Mouse (Mus musculus) forebrain, embryonic 16.5 days (tissue): Measurements from ENCODE around the gene C1qb. TPM values are rescaled to one million over a fixed set of nuclear protein-coding genes. Genes with fewer than 3 reads are reported as not detected.

Experiments used
- ATAC-seq: fragments of 200-750 bp; cut with Nextera tagmentation; 2 replicates; pipeline ENCODE4 v1.8.0; 2017; ENCODE audit warnings: mild to moderate bottlenecking, moderate library complexity
- H3K27ac ChIP-seq: fragments of 300-500 bp; sonication (generic); 2 replicates; pipeline ENCODE4 v1.5.1; 2014; ENCODE audit warnings: low read length, control low read depth
- H3K27me3 ChIP-seq: fragments of 300-500 bp; sonication (generic); replicated peaks from 2 replicates; pipeline ENCODE4 v1.6.1; 2014; ENCODE audit warnings: low read length; ENCODE audit not compliant: control insufficient read depth, insufficient read depth
- H3K36me3 ChIP-seq: fragments of 300-500 bp; sonication (generic); 2 replicates; pipeline ENCODE4 v1.6.1; 2014; ENCODE audit not compliant: control insufficient read depth, insufficient read depth
- H3K4me1 ChIP-seq: fragments of 300-500 bp; sonication (generic); replicated peaks from 2 replicates; pipeline ENCODE4 v1.6.1; 2014; ENCODE audit warnings: low read length; ENCODE audit not compliant: control insufficient read depth, insufficient read depth
- H3K4me2 ChIP-seq: fragments of 300-500 bp; sonication (generic); 2 replicates; pipeline ENCODE4 v1.6.1; 2014; ENCODE audit warnings: mild to moderate bottlenecking, low read length, control low read depth
- H3K4me3 ChIP-seq: fragments of 300-500 bp; sonication (generic); replicated peaks from 2 replicates; pipeline ENCODE4 v1.5.1; 2014; ENCODE audit warnings: mild to moderate bottlenecking, low read length, control low read depth
- H3K9ac ChIP-seq: fragments of 300-500 bp; sonication (generic); replicated peaks from 2 replicates; pipeline ENCODE4 v1.6.1; 2014; ENCODE audit warnings: low read depth, low read length, control low read depth
- H3K9me3 ChIP-seq: fragments of 300-500 bp; sonication (generic); 2 replicates; pipeline ENCODE4 v1.6.1; 2016; ENCODE audit warnings: low read length; ENCODE audit not compliant: control insufficient read depth
- WGBS: fragments of 180-500 bp; shearing (Covaris S2); extraction: QIAGEN DNeasy Blood & Tissue Kit; methylation state at CpG from one replicate; pipeline ENCODE4 v1.1.7; 2014; 5-methylcytosine and 5-hydroxymethylcytosine counted together
- polyA plus RNA-seq: library from polyadenylated mRNA; unstranded; fragments of >200 nt; fragmentation: Nextera tagmentation; extraction: Ambion mirVana; gene quantifications from 2 replicates; pipeline ENCODE4 v1.2.1, GENCODE M21; 2015

C1qb gene
- polyA plus RNA-seq, 1 experiment from 2014 or later = 24.1 TPM

GRCm38 (mm10) chr4:136842033-136842432 is 44.0 kb downstream of the C1qb start:
- no peak for ATAC-seq
- no peaks in the 10 kb centered on the region for H3K9me3 ChIP-seq
- 90% methylated on average over 4 of the region's 4 CpGs for WGBS
- H3K27ac ChIP-seq = no peak overlapping the region
- H3K27me3 ChIP-seq = no peaks in the 10 kb centered on the region
- H3K9ac ChIP-seq = no peak overlapping the region
- H3K4me2 ChIP-seq = no peak overlapping the region
- no peak overlapping the region for H3K4me3 ChIP-seq
- peaks cover 24% of the 10 kb centered on the region for H3K4me1 ChIP-seq
- H3K36me3 ChIP-seq = no peaks in the 10 kb centered on the region

GRCm38 (mm10) chr4:136841056-136841455 is 44.9 kb downstream of the C1qb start:
- no peak overlapping the region for H3K9ac ChIP-seq
- no peak overlapping the region for H3K4me3 ChIP-seq
- peaks cover 29% of the 10 kb centered on the region for H3K4me1 ChIP-seq
- H3K4me2 ChIP-seq = peak overlapping the region; percentile 22; the same call in 1 of the 2 replicates
- WGBS = 3% methylated on average over 5 of the region's 5 CpGs
- no peak overlapping the region for H3K27ac ChIP-seq
- no peaks in the 10 kb centered on the region for H3K27me3 ChIP-seq
- H3K36me3 ChIP-seq = no peaks in the 10 kb centered on the region
- no peaks in the 10 kb centered on the region for H3K9me3 ChIP-seq
- peak; percentile 39; the same call in 1 of the 2 replicates for ATAC-seq

GRCm38 (mm10) chr4:136838462-136838861 is 47.5 kb downstream of the C1qb start:
- H3K27me3 ChIP-seq = no peaks in the 10 kb centered on the region
- H3K9me3 ChIP-seq = no peaks in the 10 kb centered on the region
- 17% methylated on average over 9 of the region's 9 CpGs for WGBS
- H3K4me2 ChIP-seq = no peak overlapping the region
- H3K9ac ChIP-seq = no peak overlapping the region
- H3K4me1 ChIP-seq = peaks cover 38% of the 10 kb centered on the region
- ATAC-seq = no peak
- H3K4me3 ChIP-seq = no peak overlapping the region
- no peaks in the 10 kb centered on the region for H3K36me3 ChIP-seq
- H3K27ac ChIP-seq = no peak overlapping the region

GRCm38 (mm10) chr4:136838026-136838425 is 48.0 kb downstream of the C1qb start:
- Histone ChIP-seq H3K4me1 (peaks cover 43% of the 10 kb centered on the region), H3K36me3 (no peaks in the 10 kb centered on the region), H3K9ac (no peak overlapping the region), H3K4me3 (no peak overlapping the region), H3K27ac (no peak overlapping the region), H3K9me3 (no peaks in the 10 kb centered on the region), H3K27me3 (no peaks in the 10 kb centered on the region), H3K4me2 (no peak overlapping the region)
- ATAC-seq = no peak
- WGBS = 49% methylated on average over 9 of the region's 9 CpGs

GRCm38 (mm10) chr4:136836387-136836931 is 49.5 kb downstream of the C1qb start:
- Histone ChIP-seq H3K36me3 (no peaks in the 10 kb centered on the region), H3K4me2 (peak overlapping the region; percentile 82), H3K9ac (peak overlapping the region; percentile 87), H3K27me3 (no peaks in the 10 kb centered on the region), H3K4me3 (peak overlapping the region; percentile 58), H3K4me1 (peaks cover 53% of the 10 kb centered on the region), H3K27ac (peak overlapping the region; percentile 99), H3K9me3 (no peaks in the 10 kb centered on the region)
- peak; percentile 79 for ATAC-seq
- under 1% methylated on average over 26 of the region's 27 CpGs for WGBS

- under 1% methylated on average over 55 of the region's 88 CpGs for WGBS
Observed at GRCm38 (mm10) chr4:136835621-136836386, 50.2 kb downstream of the C1qb start, which contains the start of gene Ephb2. Gene Ephb2 (minus strand): TSS chr4:136835988.

GRCm38 (mm10) chr4:136834815-136835620 is 51.0 kb downstream of the C1qb start:
- Histone ChIP-seq H3K4me3 (peak overlapping the region; percentile 58), H3K36me3 (no peaks in the 10 kb centered on the region), H3K9ac (peak overlapping the region; percentile 87), H3K9me3 (no peaks in the 10 kb centered on the region), H3K27ac (peak overlapping the region; percentile 99), H3K27me3 (no peaks in the 10 kb centered on the region), H3K4me2 (peak overlapping the region; percentile 82), H3K4me1 (peaks cover 62% of the 10 kb centered on the region)
- under 1% methylated on average over 56 of the region's 76 CpGs for WGBS
- peak; percentile 19; the same call in 1 of the 2 replicates for ATAC-seq

More at GRCm38 (mm10) chr4:136835621-136836386, 50.2 kb downstream of the C1qb start, which contains the start of gene Ephb2:
- no peaks in the 10 kb centered on the region for H3K36me3 ChIP-seq
- H3K4me3 ChIP-seq = peak within 1 kb of the TSS; percentile 58
- H3K4me2 ChIP-seq = peak within 1 kb of the TSS; percentile 82
- no peaks in the 10 kb centered on the region for H3K9me3 ChIP-seq
- H3K27me3 ChIP-seq = no peaks in the 10 kb centered on the region
- H3K27ac ChIP-seq = peak within 1 kb of the TSS; percentile 99
- peaks cover 54% of the 10 kb centered on the region for H3K4me1 ChIP-seq
- peak; percentile 87 for ATAC-seq
- peak within 1 kb of the TSS; percentile 87 for H3K9ac ChIP-seq

GRCm38 (mm10) chr4:136834439-136834814 is 51.6 kb downstream of the C1qb start:
- Histone ChIP-seq H3K9ac (peak overlapping the region; percentile 87), H3K27ac (no peak overlapping the region), H3K9me3 (no peaks in the 10 kb centered on the region), H3K4me3 (peak overlapping the region; percentile 58), H3K4me2 (peak overlapping the region; percentile 82), H3K36me3 (no peaks in the 10 kb centered on the region), H3K4me1 (peaks cover 68% of the 10 kb centered on the region), H3K27me3 (no peaks in the 10 kb centered on the region)
- no peak for ATAC-seq
- WGBS = 2% methylated on average over 12 of the region's 12 CpGs
